Mouse (Mus musculus): Measurements from ENCODE around the gene Spaar. TPM values are rescaled to one million over a fixed set of nuclear protein-coding genes. Genes with fewer than 3 reads are reported as not detected.

The Spaar gene
- total and polyA plus RNA-seq, 3 experiments: not detected

- Histone ChIP-seq H3K27me3 (ENCODE audit: control insufficient read depth in 1 of 2, insufficient read depth in 2 of 2, low read length in 2 of 2) (0 out of 4 replicates have a peak, but pooled peaks cover 0 to 3% of the 10 kb centered on the region in 2 experiments), H3K4me1 (ENCODE audit: control insufficient read depth in 1 of 2, insufficient read depth in 2 of 2, low read length in 2 of 2) (peaks cover 4 to 28% of the 10 kb centered on the region in 2 experiments), H3K79me2 (ENCODE audit: control insufficient read depth, insufficient read depth, low read length, poor library complexity) (no peaks in the 10 kb centered on the region), H3K4me3 (ENCODE audit: control insufficient read depth in 1 of 2, insufficient read depth in 1 of 2, low read depth in 2 of 2, low read length in 2 of 2) (no peak overlapping the region), H3K9ac (ENCODE audit: control insufficient read depth, low read depth, low read length, poor library complexity, severe bottlenecking) (no peak overlapping the region), H3K27ac (ENCODE audit: control insufficient read depth, low read depth, low read length) (peak overlapping the region; percentile 43), H3K36me3 (ENCODE audit: control insufficient read depth in 1 of 2, insufficient read depth in 2 of 2, low read length in 2 of 2) (peaks cover 0 to 23% of the 10 kb centered on the region in 2 experiments; a peak in 2 of 4 replicates), H3K9me3 (replicated peaks; ENCODE audit: insufficient read depth, low read length) (no peaks in the 10 kb centered on the region)
- DNase-seq (ENCODE audit: low read depth, low spot score): peak; percentile 66
- TF ChIP-seq MAX (IDR thresholded peaks at IDR 0.05; ENCODE audit: low read length) (peak; percentile 58), JUND (IDR thresholded peaks at IDR 0.05; ENCODE audit: low read depth, low read length) (no peak), POLR2A (IDR thresholded peaks at IDR 0.05; ENCODE audit: control insufficient read depth in 1 of 2, insufficient read depth in 1 of 2, low read depth in 1 of 2, low read length in 2 of 2, poor library complexity in 1 of 2) (no peak), GATA1 (IDR thresholded peaks at IDR 0.05; ENCODE audit: low read depth, low read length) (0 out of 2 replicates have a peak, but pooled peaks have one; percentile 25), ETS1 (IDR thresholded peaks at IDR 0.05; ENCODE audit: low read depth, low read length) (peak; percentile 39; the same call in 1 of the 2 replicates), NELFE (IDR thresholded peaks at IDR 0.05; ENCODE audit: low read depth, low read length) (no peak), TAL1 (IDR thresholded peaks at IDR 0.05; ENCODE audit: low read length) (peak; percentile 19; the same call in 1 of the 2 replicates), EP300 (IDR thresholded peaks at IDR 0.05; ENCODE audit: low read depth in 1 of 2, low read length in 2 of 2) (peak; percentile 20 to 67; a peak in 3 of 4 replicates), USF1 (IDR thresholded peaks at IDR 0.05; ENCODE audit: low read depth, low read length) (peak; percentile 80)
These were observed 36.0 kb upstream of the Spaar start for GRCm38 (mm10) chr4:43693806-43694241.

- no peaks in the 10 kb centered on the region for H3K79me2 ChIP-seq (ENCODE audit: control insufficient read depth, insufficient read depth, low read length, poor library complexity)
- H3K4me1 ChIP-seq (ENCODE audit: control insufficient read depth in 1 of 2, insufficient read depth in 2 of 2, low read length in 2 of 2): peaks cover 4 to 28% of the 10 kb centered on the region in 2 experiments
- H3K4me3 ChIP-seq (ENCODE audit: control insufficient read depth in 1 of 2, insufficient read depth in 1 of 2, low read depth in 2 of 2, low read length in 2 of 2): no peak overlapping the region
- DNase-seq (ENCODE audit: low read depth, low spot score): peak; percentile 73
- peaks cover 0 to 23% of the 10 kb centered on the region in 2 experiments; a peak in 2 of 4 replicates for H3K36me3 ChIP-seq (ENCODE audit: control insufficient read depth in 1 of 2, insufficient read depth in 2 of 2, low read length in 2 of 2)
- H3K9me3 ChIP-seq (replicated peaks; ENCODE audit: insufficient read depth, low read length): no peaks in the 10 kb centered on the region
- no peak overlapping the region for H3K9ac ChIP-seq (ENCODE audit: control insufficient read depth, low read depth, low read length, poor library complexity, severe bottlenecking)
- peaks cover 0 to 5% of the 10 kb centered on the region in 2 experiments; a peak in 1 of 4 replicates for H3K27me3 ChIP-seq (ENCODE audit: control insufficient read depth in 1 of 2, insufficient read depth in 2 of 2, low read length in 2 of 2)
- H3K27ac ChIP-seq (ENCODE audit: control insufficient read depth, low read depth, low read length): peak overlapping the region; percentile 43
- TF ChIP-seq MEF2A (IDR thresholded peaks at IDR 0.05; ENCODE audit: extremely low read depth, insufficient replicate concordance, low read depth, low read length, poor library complexity, severe bottlenecking) (peak; percentile 81; the same call in 1 of the 2 replicates), KAT2A (conservative IDR thresholded peaks at IDR 0.05; ENCODE audit: low read depth, low read length) (no peak), RCOR1 (IDR thresholded peaks at IDR 0.05; ENCODE audit: low read depth, low read length) (peak; percentile 75; the same call in 1 of the 2 replicates), GATA1 (IDR thresholded peaks at IDR 0.05; ENCODE audit: low read depth, low read length) (peak; percentile 84), CHD2 (IDR thresholded peaks at IDR 0.05; ENCODE audit: low read length) (no peak), NRF1 (IDR thresholded peaks at IDR 0.05; ENCODE audit: insufficient read depth, low read depth, low read length, poor library complexity, severe bottlenecking) (no peak), MYC (IDR thresholded peaks at IDR 0.05; ENCODE audit: low read depth, low read length) (peak; percentile 65; the same call in 1 of the 2 replicates), SIN3A (IDR thresholded peaks at IDR 0.05; ENCODE audit: low read length) (peak; percentile 54; the same call in 1 of the 2 replicates), BHLHE40 (IDR thresholded peaks at IDR 0.05; ENCODE audit: borderline replicate concordance, low read depth, low read length) (peak; percentile 53; the same call in 1 of the 2 replicates), MXI1 (IDR thresholded peaks at IDR 0.05; ENCODE audit: low read depth, low read length) (peak; percentile 63), TAL1 (IDR thresholded peaks at IDR 0.05; ENCODE audit: low read length) (peak; percentile 73), ELF1 (IDR thresholded peaks at IDR 0.05; ENCODE audit: low read depth, low read length) (no peak), CTCF (IDR thresholded peaks at IDR 0.05 in 2 of 3, conservative IDR thresholded peaks at IDR 0.05 in 1 of 3; ENCODE audit: control insufficient read depth in 1 of 3, insufficient read depth in 1 of 3, low read depth in 2 of 3, low read length in 3 of 3, poor library complexity in 1 of 3, severe bottlenecking in 1 of 3) (no peak), ZC3H11A (IDR thresholded peaks at IDR 0.05; ENCODE audit: low read depth, low read length) (no peak), ETS1 (IDR thresholded peaks at IDR 0.05; ENCODE audit: low read depth, low read length) (peak; percentile 81; the same call in 1 of the 2 replicates), TCF12 (IDR thresholded peaks at IDR 0.05; ENCODE audit: low read depth, low read length) (peak; percentile 70), USF2 (IDR thresholded peaks at IDR 0.05; ENCODE audit: borderline replicate concordance in 1 of 2, insufficient read depth in 1 of 2, low read depth in 1 of 2, low read length in 2 of 2) (no peak), TBP (IDR thresholded peaks at IDR 0.05; ENCODE audit: low read depth, low read length) (no peak), MYB (IDR thresholded peaks at IDR 0.05; ENCODE audit: low read depth, low read length) (0 out of 2 replicates have a peak, but pooled peaks have one; percentile 18), EP300 (IDR thresholded peaks at IDR 0.05; ENCODE audit: low read depth in 1 of 2, low read length in 2 of 2) (peak; percentile 81 to 87), ZKSCAN1 (IDR thresholded peaks at IDR 0.05; ENCODE audit: low read depth, low read length) (peak; percentile 98), UBTF (IDR thresholded peaks at IDR 0.05; ENCODE audit: borderline replicate concordance, insufficient read depth, low read depth, low read length) (no peak)
These were observed 35.2 kb upstream of the Spaar start for GRCm38 (mm10) chr4:43694439-43695248.
